31 mouse cellular contexts compared by ENCODE assay signal in genomic region chr7:141064576-141064975, GRCm38 (mm10). TPM values are rescaled to one million over a fixed set of nuclear protein-coding genes. Genes with fewer than 3 reads are reported as not detected.
DNase-seq lines count a peak whose midpoint lies in the region; ATAC-seq and TF ChIP-seq lines count a peak whose summit lies in the region.
"Had no signal": no experiment of that assay in that cellular context is flagged by ENCODE, and none has a peak within 500 bp of the region (broad histone marks: within the 10 kb centered on the region; RNA-seq: fewer than 3 reads in every experiment).

No protein-coding gene starts in this region.

- H3K9ac ChIP-seq in kidney, embryonic 16.5 days (replicated peaks; ENCODE audit: low read length) = no peak overlapping the region
- H3K9ac ChIP-seq: hindbrain, embryonic 13.5 days; limb, embryonic 15.5 days; midbrain, embryonic 12.5 days; neural tube, embryonic 15.5 days had no signal

- H3K27ac ChIP-seq in kidney, embryonic 16.5 days (ENCODE audit: low read length) = no peak overlapping the region
- H3K27ac ChIP-seq in gastrocnemius, adult 2 months = no peak overlapping the region
- H3K27ac ChIP-seq: forebrain, embryonic 10.5 days; hindbrain, embryonic 13.5 days; limb, embryonic 15.5 days; macrophage; midbrain, embryonic 12.5 days; neural tube, embryonic 15.5 days had no signal

- no peak for TF ChIP-seq CTCF in gastrocnemius, adult 2 months (IDR thresholded peaks at IDR 0.05)

- no peaks in the 10 kb centered on the region for H3K27me3 ChIP-seq in kidney, embryonic 16.5 days (ENCODE audit: insufficient read depth, low read length)
- H3K27me3 ChIP-seq: neural tube, embryonic 15.5 days had no signal

- intact Hi-C loops in gastrocnemius, adult 2 months (cut with DNase I) = no loop called here

- no peak for ATAC-seq in kidney, embryonic 16.5 days (ENCODE audit: low FRiP score, low TSS enrichment)
- ATAC-seq in granulocyte monocyte progenitor cell, adult 5-6 weeks (replicated peaks; ENCODE audit: poor library complexity, severe bottlenecking) = peak; percentile 39
- peak; percentile 14; the same call in 1 of the 2 replicates for ATAC-seq in megakaryocyte progenitor cell, adult 5-6 weeks (replicated peaks; ENCODE audit: poor library complexity)
- ATAC-seq: forebrain, embryonic 16.5 days had no signal

- no peak overlapping the region for H3K4me3 ChIP-seq in kidney, embryonic 16.5 days (ENCODE audit: low read length)
- no peak overlapping the region for H3K4me3 ChIP-seq in gastrocnemius, adult 2 months
- H3K4me3 ChIP-seq: forebrain, embryonic 10.5 days; hindbrain, embryonic 13.5 days; limb, embryonic 15.5 days; midbrain, embryonic 12.5 days; neural tube, embryonic 15.5 days had no signal

- no peaks in the 10 kb centered on the region; the same call in 1 of the 2 replicates for H3K36me3 ChIP-seq in kidney, embryonic 16.5 days (ENCODE audit: insufficient read depth, low read length)

- H3K9me3 ChIP-seq in kidney, embryonic 16.5 days (ENCODE audit: low read length) = no peaks in the 10 kb centered on the region
- H3K9me3 ChIP-seq: forebrain, embryonic 10.5 days; hindbrain, embryonic 13.5 days; limb, embryonic 15.5 days; midbrain, embryonic 12.5 days; neural tube, embryonic 15.5 days had no signal

- peaks cover 10% of the 10 kb centered on the region; the same call in 1 of the 2 replicates for H3K4me1 ChIP-seq in kidney, embryonic 16.5 days (ENCODE audit: insufficient read depth, low read length)

- 87% methylated on average over 7 of the region's 7 CpGs for WGBS in kidney, embryonic 16.5 days

- no peak overlapping the region for H3K4me2 ChIP-seq in kidney, embryonic 16.5 days (replicated peaks; ENCODE audit: low read depth, low read length)
- H3K4me2 ChIP-seq: hindbrain, embryonic 13.5 days; limb, embryonic 15.5 days; midbrain, embryonic 12.5 days; neural tube, embryonic 15.5 days had no signal

- peak; percentile 21 for DNase-seq in cerebellum, adult 9-11 months
- no peak for DNase-seq in cerebellum, postnatal 36 days
- DNase-seq in kidney, postnatal 36 days = peak; percentile 34 to 76
- no peak for DNase-seq in embryo, embryonic 10 days (ENCODE audit: low spot score)
- no peak for DNase-seq in gastrocnemius, adult 2 months
- DNase-seq: adrenal gland, postnatal 36 days; cerebellum, adult 9-10 months; gastrocnemius, postnatal 36 days; left cerebral cortex, postnatal 4 days; thymus, adult 18-20 months had no signal

RNA-seq across cellular contexts. Expression of gene B4galnt4, which starts 3.7 kb away (rescaled TPM):
- 13.2 and 13.9 TPM in 2 replicates for polyA plus RNA-seq in kidney, embryonic 16.5 days (2015; fragmentation: Nextera tagmentation; extraction: Ambion mirVana)
- total RNA-seq in granulocyte monocyte progenitor cell, adult 5-6 weeks (2014; fragmentation: Nextera tagmentation) = 0.60 and 3.6 TPM in 2 replicates
- total RNA-seq in granulocyte monocyte progenitor cell, adult 5-6 weeks (2017) = 0.26 TPM in 1 of 2 replicates, not detected in the other
- 0.84 and 1.3 TPM in 2 replicates for total RNA-seq in megakaryocyte progenitor cell, adult 5-6 weeks (2015)
- 1.5 and 2.8 TPM in 2 replicates for total RNA-seq in megakaryocyte progenitor cell, adult 5-6 weeks (2017)
- total RNA-seq in gastrocnemius, adult 2 months (2021) = under 1 TPM; 0.17 to 0.18 TPM
- total RNA-seq: heart, adult 8-10 months had no signal
- polyA plus RNA-seq: macrophage had no signal

RNA-seq across cellular contexts. Expression of gene Pkp3, which starts 13.4 kb away (rescaled TPM):
- polyA plus RNA-seq in kidney, embryonic 16.5 days (2015; fragmentation: Nextera tagmentation; extraction: Ambion mirVana) = 9.2 and 10.5 TPM in 2 replicates
- 1.4 and 2.2 TPM in 2 replicates for total RNA-seq in granulocyte monocyte progenitor cell, adult 5-6 weeks (2014; fragmentation: Nextera tagmentation)
- total RNA-seq in granulocyte monocyte progenitor cell, adult 5-6 weeks (2017) = 0.52 and 2.7 TPM in 2 replicates
- 1.0 and 2.2 TPM in 2 replicates for total RNA-seq in megakaryocyte progenitor cell, adult 5-6 weeks (2015)
- 0.10 and 1.1 TPM in 2 replicates for total RNA-seq in megakaryocyte progenitor cell, adult 5-6 weeks (2017)
- total RNA-seq in gastrocnemius, adult 2 months (2021) = not detected
- total RNA-seq: layer of hippocampus, adult 18-20 months; layer of hippocampus, postnatal 14 days; left cerebral cortex, postnatal 4 days had no signal
- polyA plus RNA-seq: forebrain, embryonic 16.5 days; macrophage had no signal

RNA-seq across cellular contexts. Expression of gene Gm17387, which starts 35.6 kb away (rescaled TPM):
- not detected in 2 replicates for polyA plus RNA-seq in kidney, embryonic 16.5 days (2015; fragmentation: Nextera tagmentation; extraction: Ambion mirVana)
- total RNA-seq in granulocyte monocyte progenitor cell, adult 5-6 weeks (2014; fragmentation: Nextera tagmentation) = not detected in 2 replicates
- not detected in 2 replicates for total RNA-seq in granulocyte monocyte progenitor cell, adult 5-6 weeks (2017)
- not detected in 2 replicates for total RNA-seq in megakaryocyte progenitor cell, adult 5-6 weeks (2015)
- total RNA-seq in megakaryocyte progenitor cell, adult 5-6 weeks (2017) = not detected in 2 replicates
- not detected for total RNA-seq in gastrocnemius, adult 2 months (2021)
- total RNA-seq: adrenal gland, postnatal 36 days; gastrocnemius, postnatal 36 days; heart, adult 8-10 months; heart, postnatal 25 days; layer of hippocampus, adult 18-20 months; layer of hippocampus, postnatal 14 days; left cerebral cortex, adult 8-10 months; left cerebral cortex, postnatal 4 days had no signal
- polyA plus RNA-seq: cortical plate, adult 2 months; embryonic facial prominence, embryonic 11.5 days; forebrain, embryonic 10.5 days; forebrain, embryonic 16.5 days; heart, embryonic 14.5 days; hindbrain, embryonic 13.5 days; inflammation-experienced regulatory T-cells, adult 6 months; limb, embryonic 15.5 days; lung, embryonic 16.5 days; macrophage; midbrain, embryonic 12.5 days; neural tube, embryonic 15.5 days; stomach, embryonic 16.5 days had no signal

RNA-seq across cellular contexts. Expression of gene Sigirr, which starts 35.8 kb away (rescaled TPM):
- polyA plus RNA-seq in kidney, embryonic 16.5 days (2015; fragmentation: Nextera tagmentation; extraction: Ambion mirVana) = 37.7 and 45.2 TPM in 2 replicates
- total RNA-seq in granulocyte monocyte progenitor cell, adult 5-6 weeks (2014; fragmentation: Nextera tagmentation) = 16.9 and 30.9 TPM in 2 replicates
- total RNA-seq in granulocyte monocyte progenitor cell, adult 5-6 weeks (2017) = 16.6 and 20.2 TPM in 2 replicates
- 12.3 and 12.6 TPM in 2 replicates for total RNA-seq in megakaryocyte progenitor cell, adult 5-6 weeks (2015)
- 5.8 and 14.0 TPM in 2 replicates for total RNA-seq in megakaryocyte progenitor cell, adult 5-6 weeks (2017)
- total RNA-seq in gastrocnemius, adult 2 months (2021) = 1 to 10 TPM; 1.7 TPM

RNA-seq across cellular contexts. Expression of gene Ifitm6, which starts 46.9 kb away (rescaled TPM):
- polyA plus RNA-seq in kidney, embryonic 16.5 days (2015; fragmentation: Nextera tagmentation; extraction: Ambion mirVana) = 0.94 and 1.5 TPM in 2 replicates
- 17.9 and 48.1 TPM in 2 replicates for total RNA-seq in granulocyte monocyte progenitor cell, adult 5-6 weeks (2014; fragmentation: Nextera tagmentation)
- total RNA-seq in granulocyte monocyte progenitor cell, adult 5-6 weeks (2017) = 22.5 and 42.5 TPM in 2 replicates
- total RNA-seq in megakaryocyte progenitor cell, adult 5-6 weeks (2015) = 81.7 and 90.1 TPM in 2 replicates
- total RNA-seq in megakaryocyte progenitor cell, adult 5-6 weeks (2017) = 37.7 and 55.9 TPM in 2 replicates
- total RNA-seq in gastrocnemius, adult 2 months (2021) = not detected
- total RNA-seq: gastrocnemius, postnatal 36 days; layer of hippocampus, adult 18-20 months; layer of hippocampus, postnatal 14 days; left cerebral cortex, postnatal 4 days had no signal
- polyA plus RNA-seq: embryonic facial prominence, embryonic 11.5 days; forebrain, embryonic 10.5 days had no signal

Comparison
In these comparisons a context has a peak if more than half of its experiments do, and no peak if none do; other contexts are left out.
1. DNase-seq: peak in cerebellum, adult 9-11 months (single experiment) and kidney, postnatal 36 days (2 of 2); none in cerebellum, postnatal 36 days (0 of 2), embryo, embryonic 10 days (single experiment) and gastrocnemius, adult 2 months (single experiment).